Mouse (Mus musculus) heart, postnatal 14 days (tissue): ENCODE measurements around the gene Elf4. TPM values are rescaled to one million over a fixed set of nuclear protein-coding genes. Genes with fewer than 3 reads are reported as not detected.
A peak's percentile ranks its signal among the peaks of the same experiment; 100 is the strongest.

ENCODE experiments used
- DNase-seq, 2 experiments: peaks; one replicate each; pipeline ENCODE4 v3.0.0; 2021 to 2022
- intact Hi-C: fragments of 180-260 bp; cut with DNase I; formaldehyde crosslinking; loops from one replicate; pipeline ENCODE4 v1.15.1; 2025
- long read RNA-seq, 2 experiments: library from polyadenylated mRNA; stranded (forward); transcript quantifications; one replicate each; pipeline ENCODE4 v2.0.0; 2021
- total RNA-seq, 2 experiments: library from RNA; stranded (reverse); gene quantifications; 2 replicates each; pipeline ENCODE4 v1.2.3; 2021

Elf4 gene
- 10 to 100 TPM in 1 of 2 experiments, 1 to 10 TPM in 1; 8.4 to 12.3 TPM for total RNA-seq
- long read RNA-seq, experiment 1, partial matches to known transcripts, result 0 of 8 reads
- long read RNA-seq, experiment 1, other reads (novel, unspliced or antisense), result 8 of 8 reads
- long read RNA-seq, experiment 2, partial matches to known transcripts, result 4 of 6 reads
- long read RNA-seq, experiment 2, other reads (novel, unspliced or antisense), result 2 of 6 reads

DNA sequence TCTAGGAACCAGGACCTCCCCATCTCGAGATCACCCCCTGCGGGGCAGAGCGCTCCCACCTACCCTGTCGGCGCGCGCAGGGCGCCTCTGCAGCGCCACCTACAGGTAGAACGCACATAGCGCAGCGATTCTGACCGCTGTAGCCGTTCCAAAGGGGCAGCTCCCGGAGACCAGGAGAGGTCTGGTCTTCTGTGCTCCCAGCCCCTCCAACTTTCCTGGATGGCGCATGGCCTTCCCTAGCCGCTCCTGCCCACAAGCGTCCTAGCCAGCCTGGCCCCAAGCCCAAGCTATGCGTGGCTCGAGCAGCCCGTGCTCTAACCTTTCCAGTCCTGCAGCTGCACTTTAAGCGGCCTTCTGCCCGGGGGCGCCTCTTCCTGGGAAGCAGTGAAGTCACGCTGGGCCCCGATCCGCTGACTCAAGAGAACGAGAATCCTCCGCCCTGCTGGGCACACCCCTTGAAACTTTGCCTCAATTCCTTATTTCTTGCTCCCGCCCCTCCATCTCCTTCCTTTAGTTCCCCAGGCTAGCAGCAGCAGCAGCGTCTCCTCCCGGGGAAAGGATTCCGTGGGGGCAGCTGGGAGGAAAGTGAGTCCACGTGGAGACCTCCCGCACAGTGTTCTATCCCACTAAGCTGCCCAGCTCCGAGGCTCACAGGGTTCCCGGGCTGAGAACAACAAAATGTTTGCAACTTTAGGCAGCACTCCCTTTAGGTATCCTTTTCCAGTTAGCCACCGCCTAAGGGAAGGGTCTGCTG, at the start of gene Elf4:
Elf4 (minus strand) TSS at position 379 of the 754 bp plus-strand sequence.
- DNase-seq, result peak; percentile 79 to 85
- intact Hi-C loops, result loop anchor here (1.0 kb wide), 1 partner anchor 40 kb away; no protein-coding TSS in a partner anchor

DNA sequence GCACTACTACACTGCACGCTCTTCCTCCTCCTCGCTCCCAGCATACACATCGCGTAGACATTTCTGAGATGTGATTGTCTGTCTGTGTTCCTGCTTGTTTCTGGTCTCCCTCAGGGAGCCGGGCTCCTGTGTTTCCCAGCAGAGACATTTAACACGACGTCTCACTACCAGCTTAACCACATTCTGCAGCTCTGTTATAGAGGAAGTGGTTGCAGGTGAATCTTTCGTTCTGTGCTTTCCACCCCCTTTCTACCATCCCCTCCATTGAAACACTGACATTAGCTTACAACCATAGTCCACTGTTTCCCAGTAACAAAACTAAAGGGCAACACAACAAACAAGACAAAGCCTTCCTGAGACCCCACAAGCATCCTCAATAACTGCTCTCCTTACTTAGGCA, 30.8 kb upstream of the Elf4 start:
- intact Hi-C loops, result no loop called here
- no peak for DNase-seq

DNA sequence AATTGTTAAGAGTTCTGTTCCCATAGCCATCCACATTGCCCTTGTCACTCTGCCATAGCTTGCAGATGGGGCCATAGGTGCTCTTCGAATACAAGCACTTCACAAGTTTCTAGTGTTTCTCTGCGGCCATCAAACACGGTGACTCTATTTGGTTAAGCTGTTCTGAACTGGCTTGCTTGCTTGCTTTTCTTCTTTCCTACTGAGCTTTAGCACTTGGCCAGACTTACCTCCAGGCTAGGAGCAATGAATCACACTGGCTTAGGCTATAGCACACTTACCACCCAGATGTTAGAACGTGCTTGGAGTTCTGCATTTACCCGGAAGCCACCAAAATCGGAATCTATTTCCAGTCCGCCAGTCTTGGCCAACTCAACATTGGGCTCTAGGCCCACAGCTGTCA, 18.8 kb upstream of the Elf4 start:
- no peak for DNase-seq

DNA sequence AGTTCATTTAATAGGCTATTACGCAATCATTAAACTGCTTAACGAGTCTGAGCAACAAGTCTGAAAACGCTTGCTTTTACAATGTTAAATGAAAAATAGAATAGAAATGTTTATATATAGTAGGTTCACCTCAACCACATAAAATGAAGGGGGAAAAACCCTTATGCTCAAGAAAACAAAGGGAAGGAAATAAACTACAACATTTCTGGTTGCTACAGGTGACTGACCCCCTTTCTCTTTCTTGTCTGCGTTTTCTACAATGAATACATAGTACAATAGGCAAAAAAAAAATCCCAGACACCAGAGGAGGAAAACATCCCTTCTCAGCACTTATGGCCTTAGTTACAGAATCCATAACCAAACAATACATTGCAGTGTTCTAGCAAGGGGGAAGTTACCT, 18.2 kb upstream of the Elf4 start:
- intact Hi-C loops, result no loop called here
- DNase-seq, result no peak

More for the DNA sequence above, 18.8 kb upstream of the Elf4 start:
- intact Hi-C loops, result no loop called here

DNA sequence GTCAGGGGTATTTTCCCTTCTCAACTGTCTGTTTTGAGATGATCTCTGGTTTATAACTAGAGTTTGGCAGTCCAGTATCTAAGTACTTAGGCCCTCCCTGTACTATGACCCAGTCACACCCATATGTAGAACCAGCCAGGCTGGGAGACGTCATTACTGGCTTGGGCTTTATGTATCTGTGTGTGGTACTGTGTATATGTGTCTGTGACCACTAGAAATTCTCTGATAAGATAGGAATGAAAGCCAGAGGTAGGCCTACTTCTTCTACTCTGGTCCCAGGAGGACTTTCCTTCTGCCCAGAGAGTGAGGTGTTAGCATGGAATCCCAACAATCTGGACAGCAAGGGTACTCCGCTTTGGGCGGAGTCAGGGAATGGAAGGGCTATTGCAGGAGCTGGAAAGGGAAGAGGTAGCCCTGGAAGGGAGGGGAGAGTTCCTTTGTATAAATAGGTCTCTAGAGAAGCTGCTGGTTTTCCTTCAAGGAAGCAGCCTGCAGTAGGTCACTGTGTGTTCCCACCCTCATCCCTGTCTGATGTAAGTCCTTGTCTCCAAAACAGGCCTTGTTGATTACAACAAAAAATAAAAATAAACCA, 4.5 kb upstream of the Elf4 start:
- intact Hi-C loops, result no loop called here
- peak in 1 of 2 experiments; percentile 13 for DNase-seq

DNA sequence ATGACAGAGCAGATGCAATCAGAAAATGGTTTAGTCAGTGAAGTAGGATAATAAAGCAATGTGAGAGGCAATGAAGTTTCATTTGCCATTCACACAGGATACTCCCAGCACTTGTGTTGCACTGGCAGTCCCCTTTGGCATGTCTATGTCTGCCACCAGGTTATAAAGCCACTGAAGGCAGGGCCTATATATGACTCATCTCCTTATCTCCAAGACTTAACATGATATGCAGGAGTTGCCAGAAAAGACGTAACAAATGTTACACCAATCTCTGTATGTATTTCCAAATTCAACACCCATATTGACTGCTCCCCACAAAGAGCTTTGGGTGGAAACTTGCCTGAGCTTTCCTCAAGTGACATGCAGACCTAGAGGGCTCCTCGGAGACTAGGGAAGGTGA, 3.2 kb upstream of the Elf4 start:
- intact Hi-C loops, result no loop called here
- no peak for DNase-seq

DNA sequence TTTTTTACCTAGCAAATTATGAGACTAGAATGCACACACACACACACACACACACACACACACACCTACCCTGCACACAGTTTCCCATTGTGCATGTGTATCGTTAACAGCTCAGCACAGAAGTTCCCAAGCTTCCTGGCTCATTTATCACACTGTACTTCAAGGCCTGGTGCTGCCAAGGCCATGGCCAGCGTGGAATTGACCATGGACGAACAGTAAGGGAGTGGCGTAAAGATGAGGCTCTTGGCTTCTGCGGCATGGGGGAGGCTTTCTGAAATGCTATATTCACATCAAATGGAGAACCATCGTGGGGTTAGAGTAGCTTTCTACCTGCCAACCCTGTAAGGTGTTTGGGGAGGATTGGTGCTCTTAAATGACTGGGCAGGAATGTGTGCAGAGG, 1.5 kb upstream of the Elf4 start:
- intact Hi-C loops, result no loop called here
- no peak for DNase-seq

DNA sequence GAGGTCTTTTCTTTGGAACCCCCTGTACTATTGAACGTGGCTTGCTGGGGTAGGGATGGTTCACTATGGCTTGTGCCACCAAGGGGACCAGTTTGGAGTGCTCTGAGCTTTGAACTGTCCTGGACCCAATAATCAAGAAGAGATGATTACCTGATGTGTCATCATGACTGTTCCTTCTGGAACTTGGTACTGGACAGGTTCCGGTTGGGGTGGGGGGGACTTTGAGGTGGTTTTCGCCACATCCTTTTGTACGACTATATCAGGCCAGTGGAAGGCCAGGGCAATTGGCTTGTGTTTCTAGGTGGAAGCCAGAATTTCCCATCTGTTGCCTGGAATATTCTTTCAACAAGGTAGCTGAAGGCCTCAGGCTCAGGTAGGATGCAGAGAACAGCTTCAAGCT, 704 bp upstream of the Elf4 start:
- intact Hi-C loops, result no loop called here
- no peak for DNase-seq

DNA sequence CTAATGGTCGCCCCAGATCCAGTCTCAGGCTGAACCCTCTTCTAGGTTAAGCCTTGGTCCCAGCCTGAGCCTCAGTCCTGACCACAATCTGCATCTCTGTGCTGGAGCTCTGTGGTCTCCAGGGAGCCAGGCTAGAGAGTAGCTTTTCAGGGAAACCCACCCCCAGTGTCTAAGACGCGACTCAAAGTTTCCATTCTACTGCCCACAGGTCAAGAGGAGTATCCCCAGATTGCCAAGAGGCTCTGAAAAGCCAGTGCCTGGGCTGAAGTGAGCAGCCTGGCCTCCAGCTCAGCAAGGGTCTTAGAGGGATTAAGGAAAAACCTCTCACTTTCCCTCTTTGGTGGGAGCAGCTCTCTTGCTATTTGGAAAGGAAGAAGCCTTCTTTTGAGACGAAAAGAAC, 635 bp downstream of the Elf4 start:
- intact Hi-C loops, result loop anchor here (1.0 kb wide), 1 partner anchor 39 kb away; no protein-coding TSS in a partner anchor

DNA sequence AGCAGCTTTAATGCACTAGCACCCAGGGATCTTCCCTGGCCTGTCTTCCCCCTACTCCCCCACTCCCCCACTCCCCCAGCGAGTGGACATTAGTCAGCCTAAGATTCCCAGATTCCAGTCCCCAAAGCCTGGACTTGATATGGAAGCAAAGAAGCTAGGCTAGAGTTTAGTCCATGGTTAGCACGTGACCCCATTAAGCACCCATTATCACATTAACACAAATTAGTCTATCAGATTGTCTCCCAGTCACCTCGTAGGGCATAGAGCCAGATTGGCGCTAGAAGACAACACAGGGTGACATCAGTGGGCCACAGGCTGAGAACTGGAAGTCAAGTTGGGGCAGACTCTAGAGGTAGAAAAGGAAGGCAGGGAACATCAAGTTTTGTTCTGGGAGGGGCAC, 1.9 kb downstream of the Elf4 start:
- DNase-seq, result no peak
- intact Hi-C loops, result no loop called here

More for the DNA sequence above, 635 bp downstream of the Elf4 start:
- no peak for DNase-seq

DNA sequence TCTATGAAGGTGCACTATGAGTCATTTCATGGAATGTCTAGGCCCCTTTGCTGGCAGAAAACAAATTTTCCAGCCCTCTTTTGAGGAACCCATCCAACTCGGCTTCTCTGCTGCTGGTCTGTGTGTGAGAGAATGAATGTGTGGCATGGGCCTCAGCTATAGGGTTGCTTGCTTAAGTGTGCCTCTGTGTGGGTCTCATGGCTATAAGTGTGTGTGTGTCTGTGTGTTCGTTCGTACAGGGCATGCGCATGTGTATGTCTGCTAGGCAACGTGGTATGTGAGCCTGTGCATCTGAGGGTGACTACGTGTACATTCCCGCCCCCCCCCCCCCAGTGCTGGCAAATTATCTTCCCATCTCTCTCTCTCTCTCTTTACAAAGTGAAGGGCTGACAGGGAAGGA, 2.4 kb downstream of the Elf4 start:
- intact Hi-C loops, result no loop called here
- no peak for DNase-seq

DNA sequence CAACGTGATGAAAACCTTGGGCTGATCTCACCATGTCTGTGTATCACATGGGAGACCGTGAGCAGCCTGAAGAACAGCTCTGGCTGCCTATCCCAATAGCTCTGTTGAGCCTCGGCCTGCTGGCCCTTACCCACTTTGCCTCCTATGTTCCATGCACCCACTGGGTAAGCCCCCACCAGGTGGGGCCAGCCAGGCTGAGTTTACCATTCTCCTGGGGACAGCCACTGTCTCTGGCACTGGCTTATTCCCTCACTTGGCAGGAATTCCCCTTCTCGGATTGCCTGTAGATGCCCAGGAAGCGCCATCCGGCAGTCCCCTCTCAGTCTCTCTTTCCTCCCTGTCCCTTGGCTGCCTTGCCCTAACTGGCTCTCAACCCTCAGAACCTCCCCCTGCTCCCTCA, 6.0 kb downstream of the Elf4 start:
- DNase-seq, result no peak
- intact Hi-C loops, result no loop called here

DNA sequence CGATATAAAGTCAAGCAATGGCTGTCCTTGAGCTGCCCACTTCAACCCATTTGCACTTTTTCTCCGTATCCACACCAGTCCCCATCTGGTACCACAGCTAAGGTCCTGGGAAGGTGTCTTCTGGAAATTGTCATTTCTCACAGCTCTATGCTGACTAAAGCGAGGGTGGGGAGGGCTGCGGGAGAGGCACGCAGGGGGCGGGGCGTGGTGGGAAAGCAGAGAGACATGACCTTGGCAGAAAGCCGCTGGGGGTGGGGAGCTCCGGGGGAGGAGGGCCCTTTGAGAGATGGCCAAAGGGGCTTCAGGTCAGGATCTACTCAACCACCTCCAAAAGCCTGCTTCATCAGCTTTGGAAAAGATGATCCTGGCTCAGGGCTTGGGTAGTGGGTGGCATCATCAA, 7.9 kb downstream of the Elf4 start:
- DNase-seq, result peak; percentile 16
- intact Hi-C loops, result no loop called here

DNA sequence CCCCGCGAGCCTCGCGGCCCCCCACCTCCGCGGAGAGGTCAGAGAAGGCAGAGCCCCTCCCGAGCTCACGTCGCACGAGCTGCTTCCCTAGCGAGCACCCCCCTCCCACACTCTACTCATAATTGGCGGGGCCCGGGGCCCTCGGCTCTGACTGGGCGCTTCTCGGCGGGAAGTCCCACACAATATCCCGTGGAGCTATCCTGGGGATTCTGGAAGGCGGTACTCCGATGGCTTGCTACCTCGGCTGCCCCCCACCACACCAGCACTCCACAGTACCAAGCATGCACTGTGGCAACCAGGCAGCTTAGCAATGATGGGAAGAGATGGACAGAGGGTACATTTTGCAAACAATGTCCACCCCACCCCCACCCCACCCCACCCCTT, 8.4 kb downstream of the Elf4 start:
- DNase-seq, result no peak
- intact Hi-C loops, result no loop called here

DNA sequence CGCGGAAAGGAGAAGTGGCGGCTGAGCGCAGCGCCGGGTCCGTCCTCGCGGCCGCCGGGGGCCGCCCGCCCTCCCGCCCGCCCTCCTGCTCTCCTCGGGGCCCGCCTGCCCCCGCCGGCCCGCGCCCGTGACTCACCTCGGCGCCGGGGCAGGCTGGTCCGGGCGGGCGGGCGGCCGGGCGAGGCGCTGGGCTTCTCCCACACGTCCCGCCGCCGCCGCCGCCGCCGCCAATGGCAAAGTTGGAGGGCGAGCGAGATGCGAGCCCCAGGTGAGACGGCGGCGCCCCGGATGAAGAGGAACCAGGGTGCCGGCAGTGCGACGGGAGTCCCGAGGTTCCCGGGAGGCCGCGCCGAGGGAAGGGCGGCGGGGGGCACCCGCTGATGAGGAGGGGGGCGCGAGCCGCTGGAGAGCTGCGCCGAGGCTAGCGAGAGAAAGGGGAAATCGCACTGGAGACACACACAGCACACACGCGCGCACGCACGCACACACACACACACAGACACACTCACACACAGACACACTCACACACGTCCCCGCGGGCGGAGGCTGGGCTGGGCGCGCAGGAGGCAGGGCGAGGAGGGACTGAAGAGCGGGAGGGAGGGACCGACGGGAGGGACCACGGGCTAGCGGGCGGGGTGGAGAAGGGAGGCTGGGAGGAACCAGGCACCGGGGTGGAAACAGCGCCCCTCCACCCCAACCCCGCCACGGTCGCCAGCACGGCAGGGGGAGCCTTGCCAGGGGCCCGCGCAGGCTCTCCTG, 9.0 kb downstream of the Elf4 start:
- intact Hi-C loops, result no loop called here
- peak; percentile 77 to 81 for DNase-seq

DNA sequence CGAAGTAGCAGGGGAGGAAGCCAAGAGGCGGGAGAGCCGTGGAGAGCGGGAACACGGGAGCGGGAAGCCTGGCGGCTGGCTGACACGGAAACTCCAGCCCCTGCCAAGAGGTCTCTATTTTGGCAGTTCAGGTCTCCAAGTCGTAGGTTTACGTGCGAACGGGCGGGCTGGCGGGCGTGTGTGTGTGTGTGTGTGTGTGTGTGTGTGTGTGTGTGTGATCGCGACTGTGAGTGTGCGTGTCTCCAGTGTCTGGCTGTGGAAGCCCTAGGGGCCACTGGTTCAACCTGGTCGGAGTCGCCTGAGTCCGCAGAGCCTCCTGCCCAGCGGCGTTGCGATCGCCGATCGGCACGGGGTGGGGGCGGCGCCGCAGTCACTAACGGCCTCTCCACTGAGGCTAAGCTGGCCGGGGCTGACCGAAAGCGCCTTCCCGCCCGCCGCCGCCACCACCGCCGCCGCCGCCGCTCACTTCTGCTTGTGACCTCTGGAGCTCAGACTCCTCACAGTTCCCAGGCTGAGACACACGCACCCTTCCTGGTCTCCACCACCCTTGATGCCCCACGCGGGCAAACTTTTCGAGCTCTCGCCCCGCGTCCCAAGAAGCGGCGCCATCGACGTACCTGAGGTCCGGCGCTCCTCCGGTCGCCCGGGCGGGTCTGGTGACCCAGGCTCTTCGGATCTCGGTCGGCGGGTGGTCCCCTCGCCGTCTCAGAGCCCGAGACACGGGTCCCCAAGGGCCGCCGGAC, 9.8 kb downstream of the Elf4 start:
- intact Hi-C loops, result no loop called here
- DNase-seq, result peak; percentile 31 to 49

DNA sequence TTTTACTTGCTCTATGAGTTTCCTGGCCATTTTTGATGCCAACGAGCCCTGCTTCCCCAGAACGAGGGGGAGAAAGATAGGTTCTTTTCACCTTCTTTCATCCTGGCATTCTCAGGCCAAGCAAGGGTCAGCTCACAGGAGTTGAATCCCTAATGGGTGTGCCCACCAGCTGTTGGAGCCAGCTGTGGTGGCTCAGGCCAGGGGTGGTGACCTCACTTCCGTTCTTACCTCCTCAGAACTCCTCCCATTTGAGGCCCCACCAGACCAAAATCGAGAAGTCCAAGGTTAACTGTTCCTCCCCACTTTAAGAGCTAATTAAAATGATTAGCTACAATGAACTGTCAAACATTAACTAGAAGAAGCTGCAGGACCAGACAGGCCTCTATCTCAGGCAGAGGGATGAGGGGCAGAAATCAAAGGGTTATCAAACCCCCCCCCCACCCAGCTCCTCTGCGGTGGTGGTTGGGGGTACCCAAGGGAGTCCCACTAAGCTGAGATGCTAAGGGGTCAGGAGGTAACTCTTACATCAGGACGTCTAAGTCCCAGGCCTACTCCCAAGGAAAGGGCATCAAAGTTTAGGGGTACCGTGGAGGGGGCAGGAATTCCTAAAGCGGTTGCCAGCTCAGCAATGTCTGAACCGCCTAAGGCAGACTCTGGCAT, 10.6 kb downstream of the Elf4 start:
- intact Hi-C loops, result no loop called here
- DNase-seq, result peak; percentile 22 to 38

DNA sequence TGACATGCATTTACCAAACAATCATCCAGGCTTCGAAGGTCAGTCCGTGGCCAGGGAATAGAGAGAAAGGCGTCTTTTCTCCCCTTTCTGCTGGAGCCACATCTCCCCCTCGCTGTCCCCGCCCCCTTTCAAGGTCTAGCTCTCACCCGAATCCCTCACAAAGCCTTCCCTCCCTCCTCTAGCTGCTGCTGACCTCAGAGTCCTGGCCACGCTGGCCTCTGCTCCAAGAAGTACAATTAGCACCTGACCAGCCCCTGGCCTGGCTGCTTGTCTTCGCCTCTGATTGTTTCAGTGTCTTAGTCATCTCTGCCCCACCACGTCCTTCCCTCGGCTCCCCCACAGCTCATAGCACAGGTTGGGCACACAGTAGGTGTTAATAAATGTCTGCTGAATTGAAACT, 13.3 kb downstream of the Elf4 start:
- DNase-seq, result no peak
- intact Hi-C loops, result no loop called here

DNA sequence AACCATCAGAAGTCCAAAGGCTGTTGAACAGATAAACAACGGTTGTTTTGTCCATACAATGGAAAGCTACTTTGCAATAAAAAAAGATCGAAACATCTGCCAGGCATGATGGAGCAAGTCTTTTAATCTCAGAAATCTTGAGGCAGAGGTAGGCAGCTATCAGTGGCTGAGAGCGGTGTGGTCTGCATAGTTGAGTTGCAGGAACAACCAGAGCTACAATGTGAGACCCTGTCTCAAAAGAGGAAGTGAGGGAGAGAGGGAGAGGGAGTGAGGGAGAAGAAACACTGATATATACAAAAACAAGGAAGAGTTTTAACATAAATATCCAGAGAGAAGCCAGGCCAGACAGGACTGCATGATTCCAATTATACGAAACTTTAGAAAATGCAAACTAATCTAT, 18.3 kb downstream of the Elf4 start:
- intact Hi-C loops, result no loop called here

DNA sequence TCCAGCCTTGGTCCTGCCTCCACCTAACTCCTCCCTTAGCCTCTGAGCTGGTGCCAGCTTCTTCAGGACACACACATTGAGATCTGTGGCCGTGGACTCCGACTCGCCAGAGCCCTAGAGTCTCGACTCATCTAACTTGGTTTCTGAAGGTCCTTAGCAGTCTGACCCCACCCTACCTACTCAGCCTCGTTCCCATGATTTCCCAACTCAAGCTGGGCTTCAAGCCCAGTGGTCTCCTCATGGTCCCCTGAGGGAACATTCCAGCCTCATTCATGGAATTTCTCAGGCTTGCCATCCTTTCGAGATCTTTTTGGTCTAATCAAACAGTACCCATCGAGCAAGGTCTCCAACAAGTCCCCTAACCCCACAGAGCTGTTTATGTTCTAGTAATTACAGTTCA, 21.0 kb downstream of the Elf4 start:
- intact Hi-C loops, result no loop called here
- no peak for DNase-seq

More for the DNA sequence above, 18.3 kb downstream of the Elf4 start:
- DNase-seq, result no peak
